Mouse (Mus musculus) cortical plate, adult 2 months (tissue): Measurements from ENCODE around the gene Ddx21.
A peak's percentile ranks its signal among the peaks of the same experiment; 100 is the strongest.

Experiments
- CTCF ChIP-seq: fragments of 200-500 bp; IDR thresholded peaks from 2 replicates; pipeline ENCODE4 v1.5.1; 2011; ENCODE audit warnings: mild to moderate bottlenecking, control low read depth, low read length; ENCODE audit not compliant: insufficient read depth; ENCODE audit errors: extremely low read depth
- POLR2A ChIP-seq: fragments of 200-500 bp; IDR thresholded peaks from 2 replicates; pipeline ENCODE4 v1.6.1; 2011; ENCODE audit warnings: mild to moderate bottlenecking, low read length, control low read depth; ENCODE audit not compliant: insufficient read depth; ENCODE audit errors: extremely low read depth

GRCm38 (mm10) chr10:62578338-62579100 is 23.6 kb downstream of the Ddx21 start, which contains the start of gene Kif1bp:
- TF ChIP-seq CTCF, result no peak
- TF ChIP-seq POLR2A, result peak; percentile 94
